Comparison of ENCODE assay signal across 11 mouse cellular contexts in the genomic region with DNA sequence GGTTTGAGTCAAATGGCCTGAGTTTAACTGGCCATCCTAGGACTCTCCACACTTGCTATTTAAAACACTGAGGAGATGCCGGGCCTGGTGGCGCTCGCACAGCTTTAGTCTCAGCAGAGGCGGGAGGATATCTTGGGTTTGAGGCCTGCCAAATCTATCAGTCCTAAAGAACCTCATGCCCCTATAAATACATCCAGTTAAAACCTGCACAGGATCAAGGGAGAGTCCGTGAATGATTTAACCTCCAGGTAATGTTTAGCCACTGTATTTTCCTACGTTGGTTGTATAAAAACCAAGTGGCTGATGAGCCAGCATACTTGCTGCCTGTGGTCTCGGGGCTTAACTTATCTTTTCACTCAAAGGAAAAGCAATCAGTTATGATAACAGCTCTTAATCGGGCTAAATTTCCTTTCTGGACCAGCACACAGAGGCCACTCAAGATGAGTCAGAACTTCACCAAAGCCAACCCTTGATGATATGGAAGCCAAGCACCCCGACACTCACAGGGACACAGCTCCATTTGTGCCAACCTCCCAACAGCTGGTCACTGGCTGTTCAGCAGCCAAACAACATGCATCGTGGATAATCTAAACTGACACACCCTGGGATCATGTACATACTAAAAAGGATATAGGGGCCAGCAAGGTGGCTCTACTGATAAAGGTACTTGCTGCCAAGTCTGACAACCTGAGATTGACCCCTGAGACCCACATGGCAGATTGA. TPM values are rescaled to one million over a fixed set of nuclear protein-coding genes. Genes with fewer than 3 reads are reported as not detected.
DNase-seq lines count a peak whose midpoint lies in the region; ATAC-seq and TF ChIP-seq lines count a peak whose summit lies in the region.
"Had no signal": no experiment of that assay in that cellular context is flagged by ENCODE, and none has a peak within 500 bp of the region (broad histone marks: within the 10 kb centered on the region; RNA-seq: fewer than 3 reads in every experiment).

No protein-coding gene starts in this region.

- H3K27me3 ChIP-seq in heart, embryonic 15.5 days: no peaks in the 10 kb centered on the region
- H3K27me3 ChIP-seq in heart, postnatal 0 days (ENCODE audit: control insufficient read depth, insufficient read depth, low read length): no peaks in the 10 kb centered on the region
- no peaks in the 10 kb centered on the region for H3K27me3 ChIP-seq in liver, embryonic 13.5 days
- H3K27me3 ChIP-seq: embryonic facial prominence, embryonic 15.5 days; limb, embryonic 12.5 days had no signal

- no peaks in the 10 kb centered on the region for H3K9me3 ChIP-seq in heart, embryonic 15.5 days (replicated peaks)
- no peaks in the 10 kb centered on the region for H3K9me3 ChIP-seq in heart, postnatal 0 days (replicated peaks; ENCODE audit: control insufficient read depth, low read length)
- H3K9me3 ChIP-seq in liver, embryonic 13.5 days (replicated peaks): no peaks in the 10 kb centered on the region
- H3K9me3 ChIP-seq: embryonic facial prominence, embryonic 15.5 days; limb, embryonic 12.5 days had no signal

- H3K4me2 ChIP-seq in heart, embryonic 15.5 days: no peak overlapping the region
- H3K4me2 ChIP-seq in heart, postnatal 0 days (ENCODE audit: low read depth, low read length): no peak overlapping the region
- peak overlapping the region; percentile 23 for H3K4me2 ChIP-seq in liver, embryonic 13.5 days
- H3K4me2 ChIP-seq: embryonic facial prominence, embryonic 15.5 days; limb, embryonic 12.5 days had no signal

- H3K27ac ChIP-seq in heart, embryonic 15.5 days: peak overlapping the region; percentile 56
- H3K27ac ChIP-seq in heart, postnatal 0 days (ENCODE audit: low read depth): peak overlapping the region; percentile 55
- H3K27ac ChIP-seq in liver, embryonic 13.5 days: peak overlapping the region; percentile 66
- H3K27ac ChIP-seq: embryonic facial prominence, embryonic 15.5 days; limb, embryonic 12.5 days had no signal

- peaks cover 80% of the 10 kb centered on the region for H3K4me1 ChIP-seq in heart, embryonic 15.5 days (replicated peaks)
- H3K4me1 ChIP-seq in heart, postnatal 0 days (ENCODE audit: control insufficient read depth, insufficient read depth): peaks cover 49% of the 10 kb centered on the region
- peaks cover 53% of the 10 kb centered on the region for H3K4me1 ChIP-seq in liver, embryonic 13.5 days (replicated peaks)

- H3K36me3 ChIP-seq in heart, embryonic 15.5 days: no peaks in the 10 kb centered on the region
- no peaks in the 10 kb centered on the region for H3K36me3 ChIP-seq in heart, postnatal 0 days (replicated peaks; ENCODE audit: control insufficient read depth, insufficient read depth, low read length)
- no peaks in the 10 kb centered on the region for H3K36me3 ChIP-seq in liver, embryonic 13.5 days

- H3K9ac ChIP-seq in heart, embryonic 15.5 days: no peak overlapping the region
- no peak overlapping the region for H3K9ac ChIP-seq in heart, postnatal 0 days (replicated peaks; ENCODE audit: low read depth, low read length)
- H3K9ac ChIP-seq in liver, embryonic 13.5 days: no peak overlapping the region
- H3K9ac ChIP-seq: embryonic facial prominence, embryonic 15.5 days; limb, embryonic 12.5 days had no signal

- no peak for DNase-seq in heart, adult 9 months (ENCODE audit: low spot score in 2 of 2)
- peak; percentile 15 for DNase-seq in MN1 (ENCODE audit: low spot score)
- DNase-seq in heart, postnatal 0 days (ENCODE audit: low spot score): no peak
- peak; percentile 73 for DNase-seq in liver, embryonic 13.5 days
- DNase-seq in ovary, postnatal 36 days (ENCODE audit: low spot score): no peak
- DNase-seq in spleen, postnatal 10 days (ENCODE audit: low spot score in 2 of 2): no peak
- no peak for DNase-seq in gastrocnemius, postnatal 25 days
- DNase-seq: thymus, adult 2 months had no signal

- H3K4me3 ChIP-seq in heart, embryonic 15.5 days: no peak overlapping the region
- no peak overlapping the region for H3K4me3 ChIP-seq in heart, postnatal 0 days (ENCODE audit: low read depth, low read length)
- H3K4me3 ChIP-seq in liver, embryonic 13.5 days (replicated peaks): no peak overlapping the region
- H3K4me3 ChIP-seq: embryonic facial prominence, embryonic 15.5 days; limb, embryonic 12.5 days had no signal

- 46% methylated on average over 10 of the region's 10 CpGs for WGBS in heart, embryonic 15.5 days
- 30% methylated on average over 10 of the region's 10 CpGs for WGBS in heart, postnatal 0 days
- WGBS in liver, embryonic 13.5 days (ENCODE audit: insufficient replicate concordance): 39% methylated on average over 10 of the region's 10 CpGs

- TF ChIP-seq CTCF in heart, postnatal 0 days (IDR thresholded peaks at IDR 0.05; ENCODE audit: low read depth): no peak

- TF ChIP-seq EP300 in heart, postnatal 0 days (IDR thresholded peaks at IDR 0.05; ENCODE audit: low read depth): no peak

- no peak for ATAC-seq in heart, embryonic 15.5 days (replicated peaks; ENCODE audit: insufficient number of reproducible peaks, insufficient read depth, low FRiP score, low read depth)
- no peak for ATAC-seq in heart, postnatal 0 days (ENCODE audit: insufficient read depth, low read depth)
- peak; percentile 86 for ATAC-seq in liver, embryonic 13.5 days (ENCODE audit: low read depth)

RNA-seq across cellular contexts. Expression of a gene that starts 19.3 kb away (rescaled TPM):
- polyA plus RNA-seq in heart, embryonic 15.5 days (2015; fragmentation: Nextera tagmentation; extraction: Ambion mirVana): 97.1 and 110 TPM in 2 replicates
- total RNA-seq in heart, postnatal 0 days (2014; rRNA removed; ENCODE audit: low replicate concordance): 97.7 and 118 TPM in 2 replicates
- 94.0 and 96.0 TPM in 2 replicates for polyA plus RNA-seq in heart, postnatal 0 days (2015; fragmentation: Nextera tagmentation; extraction: Ambion mirVana)
- polyA plus RNA-seq in liver, embryonic 13.5 days (2015; fragmentation: Nextera tagmentation; extraction: Ambion mirVana): 55.8 and 59.0 TPM in 2 replicates
- total RNA-seq in gastrocnemius, postnatal 25 days (2021): 10 to 100 TPM; 29.4 to 31.9 TPM

RNA-seq across cellular contexts. Expression of a gene that starts 48.6 kb away (rescaled TPM):
- 24.4 and 26.9 TPM in 2 replicates for polyA plus RNA-seq in heart, embryonic 15.5 days (2015; fragmentation: Nextera tagmentation; extraction: Ambion mirVana)
- 17.4 and 17.7 TPM in 2 replicates for total RNA-seq in heart, postnatal 0 days (2014; rRNA removed; ENCODE audit: low replicate concordance)
- polyA plus RNA-seq in heart, postnatal 0 days (2015; fragmentation: Nextera tagmentation; extraction: Ambion mirVana): 23.5 and 24.0 TPM in 2 replicates
- polyA plus RNA-seq in liver, embryonic 13.5 days (2015; fragmentation: Nextera tagmentation; extraction: Ambion mirVana): 15.1 and 15.6 TPM in 2 replicates
- total RNA-seq in gastrocnemius, postnatal 25 days (2021): 10 to 100 TPM; 21.0 to 22.7 TPM

Comparison
In these comparisons a context has a peak if more than half of its experiments do, and no peak if none do; other contexts are left out.
1. DNase-seq: peak in MN1 (single experiment) and liver, embryonic 13.5 days (single experiment); none in heart, adult 9 months (0 of 2), heart, postnatal 0 days (single experiment), ovary, postnatal 36 days (single experiment), spleen, postnatal 10 days (0 of 2) and gastrocnemius, postnatal 25 days (single experiment).
2. Peak in every context shown above with its lines, with median percentiles within 50 percentile points of each other: H3K27ac ChIP-seq.